Mouse (Mus musculus): ENCODE data around the gene Inpp5a. TPM values are rescaled to one million over a fixed set of nuclear protein-coding genes. Genes with fewer than 3 reads are reported as not detected.
"Not testable (repeated sequence)": the region's sequence is repeated elsewhere in the genome, so short reads cannot be mapped to it uniquely, and the experiment has no call there.

The Inpp5a gene
- total and polyA plus RNA-seq, 2 experiments from 2014 or later = 43.4 to 65.2 TPM

DNA sequence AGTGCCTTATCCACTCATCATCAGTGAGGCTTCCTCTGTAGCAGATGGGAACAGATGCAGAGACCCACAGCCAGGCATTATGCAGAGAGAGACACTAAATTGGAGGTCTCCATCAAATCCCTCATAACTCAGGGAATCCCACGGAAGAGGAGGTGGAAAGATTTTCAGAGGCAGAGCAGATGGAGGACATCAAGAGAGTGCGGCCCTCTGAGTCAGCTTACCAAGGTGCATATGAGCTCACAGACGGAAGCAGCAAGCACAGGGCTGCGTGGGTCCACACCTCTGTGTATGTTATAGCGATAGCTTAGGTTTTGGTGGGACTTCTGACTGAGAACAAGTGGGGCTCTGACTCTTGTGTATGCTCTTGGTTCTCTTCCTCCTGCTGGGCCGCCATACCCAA is 33.9 kb downstream of the Inpp5a start:
- no peak overlapping the region for H3K4me2 ChIP-seq (ENCODE audit: low read depth, low read length)
- TF ChIP-seq CTCF (IDR thresholded peaks at IDR 0.05; ENCODE audit: low read depth) (no peak), EP300 (IDR thresholded peaks at IDR 0.05; ENCODE audit: low read depth) (no peak)
- ATAC-seq (ENCODE audit: insufficient read depth, low read depth) (no peak), DNase-seq (ENCODE audit: low spot score) (no peak)
- 0 out of 2 replicates have a peak, but pooled peaks cover 9% of the 10 kb centered on the region for H3K36me3 ChIP-seq (replicated peaks; ENCODE audit: control insufficient read depth, insufficient read depth, low read length)
- no peaks in the 10 kb centered on the region for H3K9me3 ChIP-seq (replicated peaks; ENCODE audit: control insufficient read depth, low read length)
- H3K4me3 ChIP-seq (ENCODE audit: low read depth, low read length) = no peak overlapping the region
- no peaks in the 10 kb centered on the region for H3K27me3 ChIP-seq (ENCODE audit: control insufficient read depth, insufficient read depth, low read length)
- no peak overlapping the region for H3K9ac ChIP-seq (replicated peaks; ENCODE audit: low read depth, low read length)
- WGBS = 89% methylated on average over 6 of the region's 6 CpGs
- H3K4me1 ChIP-seq (ENCODE audit: control insufficient read depth, insufficient read depth) = peaks cover 16% of the 10 kb centered on the region; the same call in 1 of the 2 replicates
- H3K27ac ChIP-seq (ENCODE audit: low read depth) = no peak overlapping the region

- Histone ChIP-seq H3K27me3 (ENCODE audit: control insufficient read depth, insufficient read depth, low read length) (no peaks in the 10 kb centered on the region), H3K36me3 (replicated peaks; ENCODE audit: control insufficient read depth, insufficient read depth, low read length) (0 out of 2 replicates have a peak, but pooled peaks cover 3% of the 10 kb centered on the region), H3K4me1 (ENCODE audit: control insufficient read depth, insufficient read depth) (peaks cover 39% of the 10 kb centered on the region), H3K9me3 (replicated peaks; ENCODE audit: control insufficient read depth, low read length) (no peaks in the 10 kb centered on the region), H3K4me2 (ENCODE audit: low read depth, low read length) (peak overlapping the region; percentile 33), H3K9ac (replicated peaks; ENCODE audit: low read depth, low read length) (no peak overlapping the region), H3K4me3 (ENCODE audit: low read depth, low read length) (no peak overlapping the region), H3K27ac (ENCODE audit: low read depth) (peak overlapping the region; percentile 71)
- peak; percentile 95 for TF ChIP-seq EP300 (IDR thresholded peaks at IDR 0.05; ENCODE audit: low read depth)
- 0 out of 2 replicates have a peak, but pooled peaks have one; percentile 7 for TF ChIP-seq CTCF (IDR thresholded peaks at IDR 0.05; ENCODE audit: low read depth)
- ATAC-seq (ENCODE audit: insufficient read depth, low read depth) = peak; percentile 91
- WGBS = 5% methylated on average over 5 of the region's 5 CpGs
- DNase-seq (ENCODE audit: low spot score) = peak; percentile 91
Measured at GRCm38 (mm10) chr7:139434095-139434830, 45.4 kb downstream of the Inpp5a start.

- H3K27ac ChIP-seq (ENCODE audit: low read depth) = peak overlapping the region; percentile 71
- not testable (repeated sequence) for H3K4me3 ChIP-seq (ENCODE audit: low read depth, low read length); H3K9ac ChIP-seq (replicated peaks; ENCODE audit: low read depth, low read length); DNase-seq (ENCODE audit: low spot score); H3K27me3 ChIP-seq (ENCODE audit: control insufficient read depth, insufficient read depth, low read length); H3K36me3 ChIP-seq (replicated peaks; ENCODE audit: control insufficient read depth, insufficient read depth, low read length); H3K9me3 ChIP-seq (replicated peaks; ENCODE audit: control insufficient read depth, low read length); H3K4me2 ChIP-seq (ENCODE audit: low read depth, low read length); ATAC-seq (ENCODE audit: insufficient read depth, low read depth)
- peaks cover 43% of the 10 kb centered on the region for H3K4me1 ChIP-seq (ENCODE audit: control insufficient read depth, insufficient read depth)
- WGBS = 68% methylated on average over 2 of the region's 2 CpGs
Measured at GRCm38 (mm10) chr7:139434931-139435330, 46.0 kb downstream of the Inpp5a start.

- Histone ChIP-seq H3K27ac (ENCODE audit: low read depth) (0 out of 2 replicates have a peak overlapping the region, but pooled peaks have one; percentile 0), H3K36me3 (replicated peaks; ENCODE audit: control insufficient read depth, insufficient read depth, low read length) (no peaks in the 10 kb centered on the region), H3K4me2 (ENCODE audit: low read depth, low read length) (no peak overlapping the region), H3K9me3 (replicated peaks; ENCODE audit: control insufficient read depth, low read length) (no peaks in the 10 kb centered on the region), H3K27me3 (ENCODE audit: control insufficient read depth, insufficient read depth, low read length) (no peaks in the 10 kb centered on the region), H3K9ac (replicated peaks; ENCODE audit: low read depth, low read length) (no peak overlapping the region), H3K4me1 (ENCODE audit: control insufficient read depth, insufficient read depth) (peaks cover 51% of the 10 kb centered on the region), H3K4me3 (ENCODE audit: low read depth, low read length) (no peak overlapping the region)
- DNase-seq (ENCODE audit: low spot score) (no peak), ATAC-seq (ENCODE audit: insufficient read depth, low read depth) (no peak)
- no peak for TF ChIP-seq CTCF (IDR thresholded peaks at IDR 0.05; ENCODE audit: low read depth)
- no peak for TF ChIP-seq EP300 (IDR thresholded peaks at IDR 0.05; ENCODE audit: low read depth)
Measured at GRCm38 (mm10) chr7:139435749-139436148, 46.8 kb downstream of the Inpp5a start.

DNA sequence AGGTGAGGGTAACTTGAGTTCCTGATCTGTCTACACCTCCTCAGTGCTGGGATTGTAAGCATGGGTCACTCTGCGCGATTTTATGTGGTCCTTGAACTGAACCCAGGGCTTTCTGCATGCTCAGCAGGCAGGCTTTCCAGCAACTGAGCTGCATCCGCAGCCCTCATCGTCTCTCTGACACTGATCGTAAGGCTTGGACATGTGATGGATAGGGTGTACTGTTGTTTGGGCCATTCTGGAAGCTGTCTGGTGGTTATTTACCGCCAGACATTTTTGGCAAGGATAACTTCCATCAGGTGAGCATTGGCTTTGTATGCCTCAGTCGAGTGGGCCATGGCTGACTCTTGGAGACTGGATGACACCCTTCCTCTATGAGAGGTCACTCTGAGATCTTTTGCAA is 48.0 kb downstream of the Inpp5a start:
- H3K9me3 ChIP-seq (replicated peaks; ENCODE audit: control insufficient read depth, low read length) = no peaks in the 10 kb centered on the region
- DNase-seq (ENCODE audit: low spot score) (no peak), ATAC-seq (ENCODE audit: insufficient read depth, low read depth) (no peak)
- no peak overlapping the region for H3K4me3 ChIP-seq (ENCODE audit: low read depth, low read length)
- WGBS = 74% methylated on average over 7 of the region's 7 CpGs
- TF ChIP-seq EP300 (IDR thresholded peaks at IDR 0.05; ENCODE audit: low read depth) = no peak
- no peak for TF ChIP-seq CTCF (IDR thresholded peaks at IDR 0.05; ENCODE audit: low read depth)
- H3K27ac ChIP-seq (ENCODE audit: low read depth) = no peak overlapping the region
- no peak overlapping the region for H3K4me2 ChIP-seq (ENCODE audit: low read depth, low read length)
- H3K4me1 ChIP-seq (ENCODE audit: control insufficient read depth, insufficient read depth) = peaks cover 63% of the 10 kb centered on the region
- no peaks in the 10 kb centered on the region for H3K36me3 ChIP-seq (replicated peaks; ENCODE audit: control insufficient read depth, insufficient read depth, low read length)
- no peaks in the 10 kb centered on the region for H3K27me3 ChIP-seq (ENCODE audit: control insufficient read depth, insufficient read depth, low read length)
- no peak overlapping the region for H3K9ac ChIP-seq (replicated peaks; ENCODE audit: low read depth, low read length)

DNA sequence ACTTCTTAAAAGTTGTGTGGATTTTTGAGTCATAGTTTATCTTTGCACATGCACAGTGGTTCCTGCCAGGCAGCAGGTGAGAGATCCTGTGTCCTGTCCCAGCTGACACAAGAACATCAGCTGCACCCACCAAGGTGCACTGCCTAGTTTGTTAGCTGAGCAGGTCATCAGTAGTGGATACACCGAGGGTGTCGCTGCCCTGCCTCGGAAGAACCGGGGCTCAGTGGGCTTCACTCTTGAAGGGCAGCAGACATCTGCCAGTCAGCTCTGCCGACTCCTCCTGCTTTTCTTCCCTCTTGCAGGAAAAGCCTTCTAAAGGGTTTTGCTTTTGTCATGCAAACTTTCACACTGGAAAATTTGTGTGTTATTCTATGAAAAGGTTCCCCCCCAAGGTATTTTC is 48.6 kb downstream of the Inpp5a start:
- no peaks in the 10 kb centered on the region for H3K27me3 ChIP-seq (ENCODE audit: control insufficient read depth, insufficient read depth, low read length)
- no peak overlapping the region for H3K9ac ChIP-seq (replicated peaks; ENCODE audit: low read depth, low read length)
- peaks cover 68% of the 10 kb centered on the region for H3K4me1 ChIP-seq (ENCODE audit: control insufficient read depth, insufficient read depth)
- no peak overlapping the region for H3K4me3 ChIP-seq (ENCODE audit: low read depth, low read length)
- no peaks in the 10 kb centered on the region for H3K36me3 ChIP-seq (replicated peaks; ENCODE audit: control insufficient read depth, insufficient read depth, low read length)
- H3K27ac ChIP-seq (ENCODE audit: low read depth) = no peak overlapping the region
- ATAC-seq (ENCODE audit: insufficient read depth, low read depth) (no peak), DNase-seq (ENCODE audit: low spot score) (no peak)
- TF ChIP-seq CTCF (IDR thresholded peaks at IDR 0.05; ENCODE audit: low read depth) (no peak), EP300 (IDR thresholded peaks at IDR 0.05; ENCODE audit: low read depth) (no peak)
- H3K4me2 ChIP-seq (ENCODE audit: low read depth, low read length) = no peak overlapping the region
- 48% methylated on average over 5 of the region's 5 CpGs for WGBS
- H3K9me3 ChIP-seq (replicated peaks; ENCODE audit: control insufficient read depth, low read length) = no peaks in the 10 kb centered on the region

Measured in heart, postnatal 0 days (tissue).